Mouse (Mus musculus) ES-E14 (cell line): ENCODE data around the gene Nmt1. TPM values are rescaled to one million over a fixed set of nuclear protein-coding genes. Genes with fewer than 3 reads are reported as not detected.

Experiments
- DNase-seq: peaks from one replicate; pipeline ENCODE4 v3.0.0-alpha.2; 2013; ENCODE audit warnings: low read depth, low spot score
- H3K27ac ChIP-seq: 2 replicates; pipeline ENCODE4 v1.5.1; 2012; ENCODE audit warnings: low read depth, mild to moderate bottlenecking, low read length, moderate library complexity, mixed read lengths; ENCODE audit not compliant: poor library complexity, insufficient read depth, severe bottlenecking
- H3K36me3 ChIP-seq: 2 replicates; pipeline ENCODE4 v1.6.1; 2012; ENCODE audit warnings: mild to moderate bottlenecking, low read length, moderate library complexity, mixed read lengths; ENCODE audit not compliant: control insufficient read depth, poor library complexity, insufficient read depth, severe bottlenecking
- H3K4me1 ChIP-seq, 2 experiments: fragments of 150-350 bp in 1 of 2; sonication (generic) in 1 of 2; 2 replicates each; pipeline ENCODE4 v1.6.1; 2012; ENCODE audit warnings: low read length in 2 of 2, mild to moderate bottlenecking in 1 of 2, mixed read lengths in 1 of 2; ENCODE audit not compliant: control insufficient read depth in 2 of 2, insufficient read depth in 2 of 2, poor library complexity in 1 of 2
- H3K4me3 ChIP-seq, 2 experiments: fragments of 150-350 bp in 1 of 2; sonication (generic) in 1 of 2; 2 replicates each; pipeline ENCODE4 v1.5.1; 2012; ENCODE audit warnings: low read length in 2 of 2, low read depth in 1 of 2, mild to moderate bottlenecking in 1 of 2, mixed read lengths in 1 of 2; ENCODE audit not compliant: insufficient read depth in 1 of 2, poor library complexity in 1 of 2, severe bottlenecking in 1 of 2
- H3K9ac ChIP-seq: 2 replicates; pipeline ENCODE4 v1.6.1; 2012; ENCODE audit warnings: low read depth, mild to moderate bottlenecking, low read length, mixed read lengths; ENCODE audit not compliant: poor library complexity, insufficient read depth, severe bottlenecking
- H3K9me3 ChIP-seq: fragments of 150-350 bp; sonication (generic); 2 replicates; pipeline ENCODE4 v1.6.1; 2012; ENCODE audit warnings: low read depth, mild to moderate bottlenecking, low read length; ENCODE audit not compliant: control insufficient read depth, insufficient read depth
- CHD2 ChIP-seq: IDR thresholded peaks from 2 replicates; pipeline ENCODE4 v1.6.1; 2014; ENCODE audit warnings: mild to moderate bottlenecking, low read depth, low read length, inconsistent platforms
- HCFC1 ChIP-seq: IDR thresholded peaks from 2 replicates; pipeline ENCODE4 v1.6.1; 2012; ENCODE audit warnings: low read length, inconsistent platforms, borderline replicate concordance; ENCODE audit not compliant: insufficient read depth
- MAFK ChIP-seq: IDR thresholded peaks from 2 replicates; pipeline ENCODE4 v1.6.1; 2014; ENCODE audit warnings: mild to moderate bottlenecking, low read depth, low read length, inconsistent platforms; ENCODE audit not compliant: insufficient read depth
- ZC3H11A ChIP-seq: IDR thresholded peaks from 2 replicates; pipeline ENCODE4 v1.6.1; 2012; ENCODE audit warnings: low read depth, mild to moderate bottlenecking, inconsistent platforms, low read length, borderline replicate concordance
- ZNF384 ChIP-seq: IDR thresholded peaks from 2 replicates; pipeline ENCODE4 v1.6.1; 2012; ENCODE audit warnings: low read depth, low read length, inconsistent platforms
- in situ Hi-C, 2 experiments: fragments of 600-800 bp; cut with MboI; formaldehyde crosslinking; loops; one replicate each; pipeline ENCODE4 v1.15.1; 2025; ENCODE audit warnings: low sequenced_read_pairs in 2 of 2, inconsistent platforms in 1 of 2; ENCODE audit not compliant: unreplicated experiment in 2 of 2
- total RNA-seq: library from RNA; depleted of rRNA; stranded (reverse); fragments of 300-350 nt; gene quantifications from 2 replicates; pipeline ENCODE4 v1.2.3, GENCODE M21; 2012

The Nmt1 gene
- total RNA-seq, 1 experiment = 61.0 TPM

DNA sequence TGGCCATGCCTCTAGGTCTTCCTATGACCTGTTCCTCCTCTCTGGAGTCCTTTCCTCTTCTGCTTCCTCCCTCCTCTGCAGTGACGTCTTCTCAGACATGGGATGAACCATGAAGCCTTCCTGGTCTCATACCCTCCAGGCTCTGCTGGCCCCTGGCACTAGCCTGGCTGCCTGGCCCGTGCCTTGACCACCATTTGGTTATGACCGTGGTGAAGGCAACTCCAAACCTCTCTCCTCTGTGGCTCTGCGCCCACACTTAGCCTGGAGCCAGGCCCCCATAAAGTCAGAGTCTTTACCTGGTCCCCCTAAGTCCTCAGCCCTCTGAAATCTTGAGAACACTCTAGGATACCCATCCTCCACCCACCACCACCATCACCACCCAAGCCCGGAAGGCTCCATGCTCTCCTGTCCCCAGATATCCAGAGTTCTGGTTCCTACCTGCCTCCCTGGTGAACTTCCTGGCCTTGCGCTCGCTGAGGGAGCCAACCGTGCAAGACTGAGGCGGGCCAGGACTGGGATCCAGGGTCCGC is 46.2 kb downstream of the Nmt1 start:
- in situ Hi-C loops = no loop called here
- DNase-seq = no peak
- Histone ChIP-seq H3K36me3 (peaks cover 17% of the 10 kb centered on the region; the same call in 1 of the 2 replicates), H3K4me1 (peaks cover 0 to 11% of the 10 kb centered on the region in 2 experiments; a peak in 1 of 4 replicates), H3K9me3 (no peaks in the 10 kb centered on the region), H3K27ac (no peak overlapping the region), H3K9ac (no peak overlapping the region), H3K4me3 (no peak overlapping the region)
- TF ChIP-seq ZC3H11A (no peak), CHD2 (no peak), MAFK (no peak), HCFC1 (no peak), ZNF384 (no peak)

- Histone ChIP-seq H3K9ac (0 out of 2 replicates have a peak overlapping the region, but pooled peaks have one; percentile 30), H3K9me3 (no peaks in the 10 kb centered on the region), H3K27ac (no peak overlapping the region), H3K4me1 (peaks cover 0 to 12% of the 10 kb centered on the region in 2 experiments; a peak in 1 of 4 replicates), H3K4me3 (no peak overlapping the region), H3K36me3 (peaks cover 17% of the 10 kb centered on the region; the same call in 1 of the 2 replicates)
- no peak for TF ChIP-seq HCFC1
- TF ChIP-seq ZC3H11A = no peak
- TF ChIP-seq CHD2 = no peak
- TF ChIP-seq MAFK = no peak
- TF ChIP-seq ZNF384 = no peak
- no peak for DNase-seq
- in situ Hi-C loops = no loop called here
Measured at GRCm38 (mm10) chr11:103074796-103075323, 46.9 kb downstream of the Nmt1 start.

GRCm38 (mm10) chr11:103076010-103076409 is 48.0 kb downstream of the Nmt1 start:
- peaks cover 11% of the 10 kb centered on the region; the same call in 1 of the 2 replicates for H3K36me3 ChIP-seq
- H3K9ac ChIP-seq = no peak overlapping the region
- in situ Hi-C loops = no loop called here
- no peak for DNase-seq
- H3K27ac ChIP-seq = no peak overlapping the region
- TF ChIP-seq ZC3H11A = no peak
- no peak for TF ChIP-seq HCFC1
- TF ChIP-seq ZNF384 = no peak
- no peak for TF ChIP-seq CHD2
- no peak for TF ChIP-seq MAFK
- no peaks in the 10 kb centered on the region for H3K9me3 ChIP-seq
- peaks cover 0 to 18% of the 10 kb centered on the region in 2 experiments; a peak in 1 of 4 replicates for H3K4me1 ChIP-seq
- no peak overlapping the region for H3K4me3 ChIP-seq

DNA sequence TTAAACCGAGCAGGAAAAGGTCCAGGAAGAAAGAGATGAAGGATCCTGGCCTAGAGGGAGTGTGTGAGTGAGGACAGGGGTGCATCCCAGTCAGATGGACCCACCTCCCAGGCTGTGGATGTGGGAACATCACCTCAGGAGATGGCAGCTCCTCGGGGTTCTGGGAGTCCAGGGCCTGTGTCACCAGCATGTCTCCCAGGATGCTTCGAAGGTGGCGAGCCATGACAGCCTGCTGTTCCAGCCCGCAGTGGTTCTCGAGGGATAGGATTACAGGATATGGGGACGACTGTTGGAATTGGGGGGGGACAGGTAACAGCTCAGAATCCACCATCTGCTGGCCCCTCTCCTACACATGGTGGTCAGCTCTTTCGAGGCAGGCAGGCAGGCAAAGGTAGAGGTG is 48.6 kb downstream of the Nmt1 start:
- peaks cover 0 to 20% of the 10 kb centered on the region in 2 experiments; a peak in 1 of 4 replicates for H3K4me1 ChIP-seq
- H3K27ac ChIP-seq = no peak overlapping the region
- peaks cover 6% of the 10 kb centered on the region; the same call in 1 of the 2 replicates for H3K36me3 ChIP-seq
- H3K9me3 ChIP-seq = no peaks in the 10 kb centered on the region
- in situ Hi-C loops = no loop called here
- no peak overlapping the region for H3K9ac ChIP-seq
- H3K4me3 ChIP-seq = no peak overlapping the region
- DNase-seq = no peak
- TF ChIP-seq CHD2 = no peak
- TF ChIP-seq MAFK = no peak
- TF ChIP-seq ZNF384 = no peak
- TF ChIP-seq ZC3H11A = no peak
